Mouse (Mus musculus): ENCODE results near the gene Ltbp4.

Gene Ltbp4

DNA sequence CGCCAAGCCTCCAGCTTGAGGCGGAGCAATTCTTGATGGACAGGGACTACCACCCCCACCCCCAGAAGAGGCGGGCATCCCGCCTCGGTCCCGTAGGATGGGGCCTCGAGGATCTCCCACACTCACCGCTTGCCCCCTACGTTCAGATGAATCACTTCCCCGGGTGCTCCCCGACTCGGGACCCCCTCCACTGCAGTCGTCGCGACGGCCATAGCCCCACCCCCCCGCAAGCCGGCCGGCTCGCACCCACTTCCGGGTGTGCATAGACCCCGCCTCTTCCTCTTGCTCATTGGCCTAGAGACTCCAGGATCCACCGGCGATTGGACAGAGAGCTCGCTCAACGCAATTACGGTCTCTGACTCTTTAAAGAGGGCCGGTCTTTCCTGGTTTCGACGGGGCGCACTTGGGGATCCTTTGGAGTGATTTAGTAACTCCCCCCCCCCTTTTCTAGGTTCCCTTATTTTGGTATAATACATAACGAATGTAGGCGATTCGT is 18.3 kb upstream of the Ltbp4 start, which contains the start of gene Shkbp1:
TSS of gene Shkbp1 (minus strand) at position 275 of the 496 bp plus-strand sequence.
- in situ Hi-C loops (cut with MboI, MseI): no loop called here

DNA sequence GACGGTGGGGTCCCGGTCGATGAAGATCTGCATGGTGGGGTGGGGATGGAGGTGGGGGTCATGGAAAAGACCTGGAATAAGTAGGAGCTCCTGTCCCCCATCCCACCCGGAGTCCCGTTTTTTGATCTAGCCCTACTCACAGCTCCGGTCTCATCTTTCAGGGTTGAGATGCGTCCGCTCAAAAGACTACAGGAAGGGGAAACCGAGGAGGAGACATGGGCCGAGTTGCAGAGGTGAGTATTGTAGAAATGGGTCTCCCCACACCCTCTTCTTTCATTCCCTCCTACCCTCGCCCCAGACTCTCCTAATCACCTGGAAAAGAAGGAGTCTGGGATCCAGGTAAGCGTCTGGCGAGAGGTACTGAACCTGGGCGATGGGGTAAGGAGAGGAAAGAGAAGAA is 17.8 kb upstream of the Ltbp4 start:
- in situ Hi-C loops (cut with MboI, MseI): no loop called here

DNA sequence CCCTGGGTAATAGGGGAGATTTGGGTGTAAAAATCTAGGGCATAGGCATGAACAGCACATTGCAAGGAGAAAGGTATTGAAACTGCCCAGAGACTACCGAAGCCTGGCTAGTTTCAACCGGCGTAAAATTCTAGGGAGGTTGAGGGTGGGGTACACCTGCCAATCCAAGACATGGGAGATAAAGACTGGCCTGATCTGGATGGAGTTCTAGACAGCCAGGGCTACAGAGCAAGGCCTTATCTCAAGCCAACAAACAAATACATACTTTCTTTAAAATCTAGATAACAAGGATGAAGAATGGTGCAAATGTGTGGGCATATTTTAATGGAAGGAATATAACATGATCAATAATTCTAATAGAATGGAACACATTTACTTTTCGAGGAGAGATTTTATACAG is 17.3 kb upstream of the Ltbp4 start:
- in situ Hi-C loops (cut with MboI, MseI): no loop called here

DNA sequence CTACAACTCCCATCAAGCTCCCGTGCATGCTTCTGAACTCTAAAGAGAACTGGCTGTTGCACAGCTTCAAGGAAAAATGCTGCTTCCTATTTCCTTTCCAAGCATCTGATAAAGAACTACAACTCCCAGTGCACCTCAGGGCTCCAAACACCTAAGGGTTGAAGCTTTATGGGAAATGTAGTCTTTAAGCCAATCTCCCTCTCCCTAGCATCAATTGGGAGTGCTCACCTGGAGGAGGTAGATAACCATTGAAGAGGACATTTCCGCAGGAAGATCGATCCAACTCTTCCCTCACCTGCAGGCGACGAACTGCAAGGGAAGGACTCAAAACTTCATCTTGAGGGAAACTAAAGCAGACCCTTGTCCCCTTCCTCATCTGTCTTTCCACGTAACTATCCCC is 16.7 kb upstream of the Ltbp4 start:
- in situ Hi-C loops (cut with MboI, MseI): no loop called here

DNA sequence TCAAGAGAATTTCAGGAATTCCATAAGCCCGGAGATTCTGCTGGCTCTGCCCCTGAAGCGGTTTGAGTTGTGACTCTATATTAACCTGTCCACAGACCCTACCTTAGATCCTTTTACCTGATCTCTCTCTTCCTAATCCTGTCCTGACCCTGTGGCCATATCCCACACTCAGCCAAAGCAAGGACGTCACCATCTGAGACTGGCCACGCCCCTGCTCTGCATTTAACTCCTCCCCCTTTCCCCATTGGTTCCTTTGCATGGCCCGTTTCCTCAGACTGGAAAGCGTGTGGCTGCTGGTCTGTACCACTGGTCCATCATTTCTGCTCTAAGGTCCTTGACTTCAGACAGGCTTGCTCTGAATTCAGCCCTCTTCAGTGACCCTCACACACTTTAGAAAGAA is 8.0 kb upstream of the Ltbp4 start:
- in situ Hi-C loops (cut with MboI, MseI): loop anchor here (25.0 kb wide), 1 partner anchor 1958 kb away; the partner anchor contains the start of gene Lipe

DNA sequence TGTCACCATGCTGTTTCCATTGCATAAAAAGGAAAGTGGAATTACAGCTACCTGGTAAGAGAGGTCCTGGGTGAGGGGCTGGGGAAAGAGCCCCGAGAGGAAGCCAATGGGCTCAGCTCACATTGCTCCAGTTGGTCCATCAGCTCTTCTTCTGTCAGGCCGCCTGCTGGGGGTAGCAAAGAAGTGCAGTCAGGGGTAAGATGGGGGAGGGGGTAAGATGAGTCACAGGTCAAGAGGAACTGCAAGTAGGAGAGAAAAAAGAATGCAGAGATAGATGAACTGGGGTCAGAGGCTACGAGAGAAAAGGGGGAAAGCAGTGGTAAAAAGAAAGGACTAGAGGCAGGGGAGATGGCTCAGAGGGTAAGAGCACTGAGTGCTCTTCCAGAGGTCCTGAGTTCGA is 5.1 kb upstream of the Ltbp4 start:
- in situ Hi-C loops (cut with MboI, MseI): loop anchor here (25.0 kb wide), 1 partner anchor 1955 kb away; the partner anchor contains the start of gene Lipe

DNA sequence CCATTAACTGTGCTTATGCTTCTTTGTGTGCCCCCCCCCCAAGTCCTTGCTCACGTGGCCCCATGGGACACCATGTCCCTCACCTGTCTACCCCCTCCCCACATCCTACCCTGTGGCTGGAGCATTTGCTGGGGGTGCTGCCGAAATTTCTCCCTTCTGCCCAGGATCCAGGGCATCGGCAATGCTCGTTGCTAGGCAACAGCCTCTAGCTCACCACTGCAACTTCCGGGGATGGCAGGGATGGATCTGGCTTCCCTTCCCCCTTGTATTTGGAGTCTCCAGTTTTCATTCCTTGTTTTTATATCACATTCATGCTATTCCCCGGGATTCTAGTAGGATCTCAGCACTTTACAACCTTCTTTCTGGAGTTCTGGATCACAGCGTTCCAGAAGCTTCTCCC is 2.0 kb upstream of the Ltbp4 start:
- in situ Hi-C loops (cut with MboI, MseI): loop anchor here (10.0 to 25.0 kb wide), 3 partner anchors 55 to 1952 kb away; partner anchors contain the start of genes Hipk4 and Lipe

DNA sequence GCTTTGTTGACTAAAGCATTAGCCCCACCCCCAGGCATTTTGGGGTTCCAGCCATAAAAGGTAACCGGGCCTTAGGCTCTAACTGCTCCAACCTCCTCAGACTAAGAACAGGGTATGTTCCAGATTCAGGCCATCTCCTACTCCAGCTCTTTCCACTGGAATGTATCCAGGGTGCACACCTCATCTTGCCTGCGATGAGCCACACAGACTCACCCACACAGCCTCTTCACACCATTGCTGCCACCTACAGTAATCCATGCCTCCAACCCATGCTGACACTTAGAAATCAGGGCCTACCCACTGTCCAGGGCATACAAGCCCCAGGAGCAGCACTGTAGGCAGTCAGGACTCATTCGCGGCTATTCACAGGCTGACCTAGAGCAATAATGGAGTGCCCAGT is 1.6 kb upstream of the Ltbp4 start:
- in situ Hi-C loops (cut with MboI, MseI): loop anchor here (10.0 to 25.0 kb wide), 3 partner anchors 56 to 1952 kb away; partner anchors contain the start of genes Hipk4 and Lipe

DNA sequence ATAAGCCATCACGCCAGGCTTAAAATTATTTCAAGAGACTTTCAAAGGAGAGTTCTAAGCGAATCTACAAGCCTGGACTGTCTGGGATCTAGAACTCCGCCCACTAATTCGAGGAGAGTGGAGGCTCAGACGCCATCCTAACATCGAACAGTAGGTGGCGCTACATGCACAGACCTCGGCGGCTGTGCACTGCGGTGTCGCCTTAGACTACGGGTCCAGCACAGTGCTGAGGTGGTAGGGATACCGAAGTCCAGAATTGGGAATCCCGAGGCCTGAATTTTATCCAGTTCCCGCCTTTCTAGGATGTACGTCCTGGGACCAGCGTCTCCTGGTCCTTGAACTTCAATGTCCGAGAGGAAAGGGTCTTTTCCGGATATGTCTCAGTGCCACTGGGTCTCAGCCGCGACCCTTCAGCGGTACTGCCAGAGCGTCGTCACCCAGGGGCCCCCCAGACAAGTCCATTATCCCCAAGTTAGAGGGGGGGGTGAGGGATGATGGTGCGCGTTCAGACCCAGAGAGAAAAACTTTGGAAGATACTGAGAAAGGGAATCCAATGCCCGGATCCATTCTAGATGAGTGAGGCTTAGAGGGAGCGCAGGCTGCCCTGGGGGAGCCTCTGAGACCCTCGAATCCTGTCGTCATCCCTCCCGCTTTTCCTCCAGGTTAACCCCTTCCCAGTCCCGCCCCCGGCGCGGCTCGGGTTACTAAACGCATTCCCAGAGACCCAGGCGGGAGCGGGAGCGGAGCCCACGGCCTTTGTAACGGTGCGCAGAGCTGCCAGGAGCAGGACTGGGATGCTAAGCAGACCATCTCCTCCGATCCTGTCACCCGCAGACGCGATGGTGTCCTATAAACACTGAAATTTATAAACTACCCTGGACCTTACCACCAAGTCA is 1.3 kb downstream of the Ltbp4 start:
- in situ Hi-C loops (cut with MboI, MseI): loop anchor here (10.0 to 25.0 kb wide), 3 partner anchors 59 to 1949 kb away; partner anchors contain the start of genes Hipk4 and Lipe

DNA sequence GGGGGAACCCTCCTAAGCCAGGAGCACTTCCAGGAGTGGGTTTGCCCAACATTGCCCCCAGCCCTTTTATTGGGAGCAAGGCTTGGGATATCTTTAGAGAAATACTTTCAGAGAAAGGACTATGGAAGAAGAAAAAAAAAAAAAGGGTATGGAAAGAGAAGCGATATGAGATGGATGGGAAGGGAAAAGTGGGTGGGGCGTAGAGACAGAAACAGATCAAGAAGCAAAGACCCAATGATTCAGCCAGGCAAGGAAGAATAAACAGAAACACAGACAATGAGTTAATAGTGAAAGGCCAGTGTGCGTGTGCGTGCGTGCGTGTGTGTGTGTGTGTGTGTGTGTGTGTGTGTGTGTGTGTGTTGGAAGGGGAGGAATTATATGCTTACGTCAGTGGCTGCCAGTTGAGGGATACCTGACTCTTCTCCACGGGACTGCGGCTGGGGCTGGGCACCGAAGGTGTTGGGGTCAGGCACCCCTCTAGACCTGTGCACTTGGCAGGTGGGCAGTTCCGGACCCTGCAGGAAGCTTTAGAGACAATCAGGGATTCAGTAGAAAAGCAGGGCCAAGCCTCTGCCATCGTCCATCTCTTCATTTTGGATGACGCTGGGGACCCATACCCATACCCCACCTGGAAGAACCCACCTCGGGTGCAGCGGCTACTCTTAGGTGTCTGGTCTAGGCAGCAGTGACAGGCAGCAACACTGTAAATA is 2.3 kb downstream of the Ltbp4 start:
- in situ Hi-C loops (cut with MboI, MseI): loop anchor here (10.0 to 25.0 kb wide), 3 partner anchors 60 to 1948 kb away; partner anchors contain the start of genes Hipk4 and Lipe

DNA sequence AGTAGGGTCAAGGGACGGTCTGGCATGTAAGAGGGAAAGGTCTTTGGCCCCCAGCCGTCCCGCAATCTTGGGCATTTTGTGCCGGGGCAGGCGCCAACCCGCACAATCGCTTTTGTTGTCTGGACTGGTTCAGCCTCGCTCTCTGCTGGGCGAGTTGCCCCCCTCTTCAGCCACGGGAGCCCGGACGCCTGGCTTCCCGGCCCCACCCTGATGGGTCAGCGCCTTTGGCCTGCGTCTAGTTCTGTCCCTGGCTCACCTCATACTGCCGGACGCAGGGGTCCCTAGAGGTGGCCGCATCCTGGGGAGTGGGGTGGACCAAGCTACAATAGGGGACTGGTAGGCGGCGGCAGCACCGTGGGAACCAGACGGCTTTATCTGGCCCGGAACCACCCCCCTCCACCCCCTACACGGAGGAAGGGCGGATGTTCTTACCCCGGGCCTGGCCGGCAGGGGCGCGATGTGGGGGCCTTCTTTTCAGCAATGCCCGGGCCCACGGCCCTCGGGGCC is 3.0 kb downstream of the Ltbp4 start:
- in situ Hi-C loops (cut with MboI, MseI): loop anchor here (10.0 to 25.0 kb wide), 3 partner anchors 60 to 1947 kb away; partner anchors contain the start of genes Hipk4 and Lipe

DNA sequence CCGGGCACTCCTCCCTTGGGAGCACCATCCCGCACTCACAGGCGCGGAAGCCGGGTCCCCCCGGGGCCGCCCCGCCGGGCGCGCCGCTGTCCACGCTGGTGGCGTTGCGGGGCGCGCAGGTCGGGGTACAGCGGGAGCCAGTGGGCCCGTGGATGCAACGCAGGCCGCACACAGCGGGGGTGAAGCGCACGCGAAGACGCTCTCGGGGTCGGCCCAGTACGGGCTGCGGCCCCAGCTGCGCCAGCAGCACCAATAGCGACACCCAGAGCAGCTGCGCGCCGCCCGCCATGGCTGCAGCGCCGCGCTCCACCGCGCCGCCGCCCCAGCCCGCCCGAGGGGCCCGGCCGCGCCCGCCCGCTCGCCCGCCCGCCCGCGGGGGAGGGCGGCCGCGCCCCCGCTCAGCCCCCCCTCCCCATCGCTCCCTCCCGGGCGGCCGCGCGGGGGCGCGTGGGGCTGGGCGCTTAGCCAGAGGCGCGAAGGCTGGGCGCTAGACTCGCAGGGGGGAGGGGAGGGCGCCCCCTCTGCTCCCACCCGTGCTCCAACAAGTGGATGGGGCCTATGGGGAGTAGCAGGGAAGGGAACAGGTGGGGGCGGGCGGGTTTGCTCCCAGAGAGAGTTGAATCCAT is 4.1 kb downstream of the Ltbp4 start:
- in situ Hi-C loops (cut with MboI, MseI): loop anchor here (10.0 to 25.0 kb wide), 3 partner anchors 61 to 1946 kb away; partner anchors contain the start of genes Hipk4 and Lipe

DNA sequence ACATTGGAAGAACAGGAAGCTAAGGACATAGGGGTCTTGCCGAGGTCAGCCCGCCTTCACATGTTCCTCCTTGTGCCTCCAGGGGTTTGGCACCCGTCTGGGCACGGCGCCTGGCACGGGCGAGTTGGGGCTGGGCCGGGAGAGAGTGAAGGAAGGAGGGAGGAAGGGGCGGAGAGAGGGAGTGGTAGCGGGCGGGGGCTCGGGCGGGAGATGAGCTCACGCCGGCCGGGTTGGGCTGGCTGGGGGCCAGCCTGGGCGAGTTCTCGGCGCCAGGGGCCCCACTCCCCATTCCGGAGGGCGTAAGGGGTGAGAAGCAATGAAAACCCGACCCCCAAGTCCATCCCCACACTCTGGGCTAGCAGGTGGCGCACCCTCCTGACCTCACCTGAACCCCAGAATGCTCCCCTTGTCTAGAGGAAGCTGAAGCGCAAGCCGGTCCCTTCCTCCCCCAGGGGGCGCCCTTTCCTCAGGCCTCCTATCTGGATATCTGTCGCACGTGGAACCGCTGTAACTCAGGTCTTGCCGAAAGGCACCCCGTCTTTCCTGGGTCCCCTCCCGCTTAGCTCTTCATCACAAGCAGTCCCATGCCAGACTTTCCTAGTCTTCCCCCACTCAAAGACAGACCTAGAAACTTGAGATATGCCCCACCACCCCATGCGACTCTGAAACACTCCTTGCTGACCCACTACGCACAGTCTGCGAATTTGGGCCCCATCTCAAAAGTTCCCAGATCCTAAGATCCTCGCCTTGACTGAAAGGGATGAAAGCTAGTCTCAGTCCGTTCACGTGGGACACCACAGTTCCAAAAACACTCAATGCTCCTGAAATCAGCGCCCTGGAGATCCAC is 4.9 kb downstream of the Ltbp4 start:
- in situ Hi-C loops (cut with MboI, MseI): loop anchor here (10.0 to 25.0 kb wide), 3 partner anchors 62 to 1945 kb away; partner anchors contain the start of genes Hipk4 and Lipe

DNA sequence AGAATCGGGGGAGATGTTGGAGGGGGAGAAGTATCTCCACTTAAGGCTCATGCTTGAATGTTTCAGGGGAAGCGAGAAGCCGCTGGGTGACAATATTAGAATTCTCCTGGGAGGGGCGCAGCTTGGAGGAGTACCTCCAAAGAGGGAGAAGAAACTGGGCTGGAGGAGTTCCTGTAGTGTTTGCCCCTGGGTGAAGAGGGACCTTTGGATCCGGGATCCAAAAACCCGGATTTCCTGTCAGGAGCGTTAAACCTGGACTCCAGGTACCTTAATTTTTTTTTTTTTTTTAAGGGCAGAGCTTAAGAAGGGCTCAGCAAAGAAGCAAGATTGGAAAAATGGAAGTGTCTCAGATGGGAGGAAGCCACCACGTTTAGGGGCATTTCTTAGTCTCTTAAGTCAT is 5.6 kb downstream of the Ltbp4 start:
- in situ Hi-C loops (cut with MboI, MseI): loop anchor here (10.0 to 25.0 kb wide), 3 partner anchors 63 to 1945 kb away; partner anchors contain the start of genes Hipk4 and Lipe

DNA sequence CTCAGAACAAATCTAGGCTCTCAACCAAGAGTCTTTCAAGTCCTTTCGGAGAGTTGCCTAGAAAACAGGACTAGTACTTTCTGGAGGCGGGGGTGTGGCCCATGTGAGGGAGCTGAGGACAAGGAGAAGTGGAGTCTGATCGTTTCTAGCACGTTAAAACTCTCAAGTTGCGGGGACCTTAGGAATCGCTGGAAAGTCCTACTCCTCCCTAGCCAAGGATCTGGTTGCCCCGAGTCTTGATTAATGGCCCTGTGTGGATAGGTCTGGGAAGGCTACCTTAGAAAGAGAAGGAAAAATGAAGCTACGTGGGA is 6.0 kb downstream of the Ltbp4 start:
- in situ Hi-C loops (cut with MboI, MseI): loop anchor here (10.0 to 25.0 kb wide), 3 partner anchors 63 to 1944 kb away; partner anchors contain the start of genes Hipk4 and Lipe

DNA sequence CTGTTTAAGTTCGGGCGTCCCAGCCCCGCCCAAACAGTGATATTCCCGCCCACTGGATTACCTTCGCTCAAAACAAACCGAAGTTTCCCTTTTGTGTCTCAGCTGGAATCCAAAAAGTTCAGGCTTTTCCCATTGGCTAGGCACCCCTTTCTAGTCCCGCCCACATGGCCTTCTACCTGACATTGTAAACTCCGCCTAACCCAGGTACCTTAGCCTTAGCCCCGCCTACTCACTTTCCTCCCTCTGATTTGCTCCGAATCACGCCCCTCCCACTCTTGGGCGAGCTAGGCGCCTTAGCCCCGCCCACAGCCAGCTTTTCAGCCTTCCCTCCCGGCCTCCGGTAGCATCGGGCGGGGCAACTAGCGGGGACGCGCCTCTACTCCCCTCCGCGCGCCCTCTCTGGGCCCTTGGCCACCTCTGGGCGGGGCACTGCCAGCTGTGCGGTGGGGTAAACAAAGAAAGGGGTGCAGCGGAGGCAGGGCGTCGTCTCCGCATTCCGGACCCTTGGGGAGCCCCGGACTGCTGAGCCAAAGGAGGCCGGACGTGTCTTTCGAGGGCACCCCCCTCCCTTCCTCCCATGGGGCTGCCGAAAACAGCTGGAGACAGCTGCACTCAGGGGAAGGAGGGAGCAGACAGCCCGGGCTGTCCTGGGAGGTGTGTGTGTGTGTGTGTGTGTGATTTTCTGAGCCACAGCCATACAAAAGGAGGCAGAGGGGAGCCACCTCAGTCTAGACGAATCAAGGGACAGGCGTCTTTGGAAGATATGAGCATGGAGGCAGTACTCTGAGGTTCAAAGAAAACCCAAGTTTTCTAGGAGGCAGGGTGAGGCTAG is 6.6 kb downstream of the Ltbp4 start:
- in situ Hi-C loops (cut with MboI, MseI): loop anchor here (10.0 to 25.0 kb wide), 3 partner anchors 64 to 1944 kb away; partner anchors contain the start of genes Hipk4 and Lipe

DNA sequence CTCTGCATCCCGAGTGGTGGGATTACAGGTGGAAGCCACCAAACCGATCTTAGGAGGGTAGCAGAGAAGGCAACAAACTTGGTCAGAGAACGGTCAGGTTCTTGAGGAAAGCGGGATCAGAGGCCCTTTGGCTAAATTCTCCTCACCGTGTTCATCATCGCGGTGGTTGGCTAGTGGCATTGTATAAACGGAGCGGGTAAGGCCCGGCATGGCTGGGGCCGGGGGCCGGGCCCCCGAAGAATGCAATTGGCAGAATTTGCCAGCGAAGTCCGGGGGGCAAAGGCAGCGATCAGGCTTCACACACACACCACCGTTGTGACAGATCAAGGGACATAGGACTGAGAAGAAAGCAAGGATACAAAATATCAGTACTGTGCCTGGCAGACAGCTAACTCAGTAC is 7.5 kb downstream of the Ltbp4 start:
- in situ Hi-C loops (cut with MboI, MseI): loop anchor here (10.0 to 25.0 kb wide), 3 partner anchors 65 to 1943 kb away; partner anchors contain the start of genes Hipk4 and Lipe

DNA sequence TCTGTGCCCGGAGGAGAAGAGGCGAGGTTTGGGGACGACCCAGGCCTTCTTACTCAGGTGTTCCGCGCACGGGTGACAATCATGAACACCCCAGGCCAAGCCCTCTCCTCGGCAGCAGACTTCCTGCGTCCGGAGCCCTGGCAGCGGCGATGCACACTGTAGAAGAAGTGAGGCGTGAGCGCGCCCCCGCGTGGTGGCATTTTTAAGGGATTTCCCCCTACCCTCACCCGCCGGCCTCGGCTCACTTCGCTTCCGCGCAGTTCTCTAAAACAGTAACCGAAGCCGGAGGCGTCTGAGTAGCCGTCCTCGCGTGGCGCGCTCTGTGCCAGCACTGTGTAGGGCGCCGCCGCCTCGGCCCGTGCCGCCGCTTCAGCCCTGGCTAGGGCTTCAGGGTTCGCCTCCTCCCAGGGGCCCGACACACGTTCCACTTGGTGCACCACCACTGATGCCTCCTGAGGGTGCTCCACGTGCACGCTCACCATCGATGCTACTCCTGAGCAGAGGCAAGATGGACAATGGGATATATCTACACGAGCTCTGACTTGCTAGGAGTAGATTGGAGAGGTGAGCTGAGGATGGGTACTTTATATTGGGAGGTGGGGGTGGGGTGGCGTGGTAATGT is 8.1 kb downstream of the Ltbp4 start:
- in situ Hi-C loops (cut with MboI, MseI): loop anchor here (25.0 kb wide), 1 partner anchor 1942 kb away; the partner anchor contains the start of gene Lipe
